In the genomic region with DNA sequence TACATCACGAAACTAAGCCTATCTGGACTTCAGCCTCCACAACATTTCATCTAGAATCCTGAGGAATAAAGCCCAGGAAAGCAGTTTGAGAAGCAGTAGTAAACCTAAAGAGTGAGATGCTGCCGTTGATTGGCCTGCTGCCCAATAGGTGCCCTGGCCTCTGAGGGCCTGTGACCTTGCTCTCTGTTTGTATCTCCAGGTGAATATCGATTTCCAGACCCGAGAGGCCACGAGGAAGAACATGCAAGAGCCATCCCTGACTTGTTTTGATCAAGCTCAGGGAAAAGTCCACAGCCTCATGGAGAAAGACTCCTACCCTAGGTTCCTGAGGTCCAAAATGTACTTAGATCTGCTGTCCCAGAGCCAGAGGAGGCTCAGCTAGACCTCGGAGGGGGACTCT, we compare ENCODE assay signal across 21 mouse cellular contexts. TPM values are rescaled to one million over a fixed set of nuclear protein-coding genes. Genes with fewer than 3 reads are reported as not detected.
"Had no signal": no experiment of that assay in that cellular context is flagged by ENCODE, and none has a peak within 500 bp of the region (broad histone marks: within the 10 kb centered on the region; RNA-seq: fewer than 3 reads in every experiment).

No protein-coding gene starts in this region.

- H3K36me3 ChIP-seq: liver, embryonic 15.5 days had no signal

- H3K27me3 ChIP-seq: liver, embryonic 15.5 days; neural tube, embryonic 13.5 days; neural tube, embryonic 15.5 days had no signal

- H3K27ac ChIP-seq: liver, embryonic 15.5 days; neural tube, embryonic 13.5 days; neural tube, embryonic 15.5 days had no signal

- ATAC-seq: midbrain, embryonic 16.5 days had no signal

- DNase-seq: lung, adult 18-20 months; lung, embryonic 14.5 days; lung, postnatal 10 days; lung, postnatal 4 days; midbrain, embryonic 14.5 days; retina, postnatal 1 day; right cerebral cortex, adult 18-20 months; right cerebral cortex, postnatal 25 days; right cerebral cortex, postnatal 4 days; spleen, adult 18-20 months; thymus, adult 18-20 months; thymus, postnatal 14 days; thymus, postnatal 36 days had no signal

- H3K4me3 ChIP-seq: liver, embryonic 15.5 days; myocyte; neural tube, embryonic 13.5 days; neural tube, embryonic 15.5 days had no signal

- H3K4me2 ChIP-seq: liver, embryonic 15.5 days; lung, embryonic 14.5 days; midbrain, embryonic 11.5 days; neural tube, embryonic 13.5 days; neural tube, embryonic 15.5 days had no signal

- H3K9ac ChIP-seq: liver, embryonic 15.5 days; lung, embryonic 14.5 days; neural tube, embryonic 13.5 days; neural tube, embryonic 15.5 days had no signal

- H3K9me3 ChIP-seq: liver, embryonic 15.5 days; neural tube, embryonic 13.5 days; neural tube, embryonic 15.5 days had no signal

RNA-seq across cellular contexts. Expression of gene Rgs8, which starts 39.7 kb away (rescaled TPM):
- total RNA-seq: megakaryocyte, adult 5-6 weeks; megakaryocyte-erythroid progenitor cell, adult 5-6 weeks had no signal

RNA-seq across cellular contexts. Expression of gene Rgs16, which starts 47.6 kb away (rescaled TPM):
- total RNA-seq: megakaryocyte, adult 5-6 weeks had no signal
